Mouse (Mus musculus) E14TG2a.4 (cell line): Measurements from ENCODE around the gene Clhc1.

Experiments used
- H3K27me3 ChIP-seq: 2 replicates; pipeline ENCODE4 v1.6.1; 2014; ENCODE audit warnings: low read length, control low read depth; ENCODE audit not compliant: insufficient read depth
- H3K36me3 ChIP-seq: 2 replicates; pipeline ENCODE4 v1.6.1; 2014; ENCODE audit warnings: low read length, control low read depth; ENCODE audit not compliant: insufficient read depth
- H3K4me1 ChIP-seq: replicated peaks from 2 replicates; pipeline ENCODE4 v1.6.1; 2014; ENCODE audit warnings: low read depth, low read length, control low read depth
- H3K4me3 ChIP-seq: replicated peaks from 2 replicates; pipeline ENCODE4 v1.5.1; 2014; ENCODE audit warnings: mild to moderate bottlenecking, low read length
- H3K9me3 ChIP-seq: 2 replicates; pipeline ENCODE4 v1.6.1; 2014; ENCODE audit warnings: low read length, control low read depth
- CTCF ChIP-seq: conservative IDR thresholded peaks from 2 replicates; pipeline ENCODE4 v1.5.1; 2014; ENCODE audit warnings: low read length
- NANOG ChIP-seq: IDR thresholded peaks from 2 replicates; pipeline ENCODE4 v1.6.1; 2014; ENCODE audit warnings: borderline replicate concordance, low read length, mixed read lengths
- POU5F1 ChIP-seq: IDR thresholded peaks from 2 replicates; pipeline ENCODE4 v1.6.1; 2014; ENCODE audit warnings: low read length, borderline replicate concordance

Clhc1 gene

DNA sequence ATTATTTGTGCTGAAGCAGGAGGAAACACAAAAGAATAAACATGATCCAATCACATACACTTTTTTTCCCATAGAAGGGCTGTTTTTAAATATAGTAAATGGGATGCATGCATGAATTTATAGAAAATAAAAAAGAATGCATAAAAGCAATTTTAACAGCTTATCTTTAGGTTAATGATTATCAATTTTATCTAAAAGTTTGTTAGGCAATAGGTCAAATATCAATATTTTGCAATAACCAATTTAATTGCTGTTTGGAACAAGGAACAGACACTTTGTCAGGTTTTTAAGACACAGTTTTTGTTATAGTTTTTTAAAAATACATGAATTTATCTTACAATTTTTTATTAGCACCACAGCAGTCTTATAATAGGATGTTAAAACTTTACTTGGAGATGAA lies 51.2 kb downstream of the Clhc1 start:
- TF ChIP-seq NANOG (no peak), POU5F1 (no peak), CTCF (no peak)
- Histone ChIP-seq H3K9me3 (peaks cover 18% of the 10 kb centered on the region), H3K4me1 (peaks cover 42% of the 10 kb centered on the region), H3K4me3 (no peak overlapping the region), H3K36me3 (no peaks in the 10 kb centered on the region), H3K27me3 (no peaks in the 10 kb centered on the region)

DNA sequence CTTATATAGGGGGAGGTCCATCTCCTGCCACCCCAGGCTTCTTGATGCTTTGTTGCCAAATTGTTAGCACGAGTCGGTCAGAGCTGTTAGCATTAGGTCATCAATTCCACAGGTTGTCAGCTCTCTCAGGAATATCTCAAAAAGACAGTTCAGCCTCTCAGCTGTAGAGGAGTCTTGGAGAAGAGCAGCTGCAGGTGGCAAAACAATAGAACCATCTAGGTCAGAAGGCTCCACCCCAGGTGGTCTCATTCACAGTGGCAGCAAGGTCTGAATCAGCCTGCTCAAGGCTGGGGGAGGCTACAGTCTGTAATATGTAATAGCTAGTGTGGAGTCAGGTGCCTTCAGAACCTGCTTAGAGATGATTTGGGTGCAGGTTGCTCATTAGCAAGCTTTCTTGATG lies 55.8 kb downstream of the Clhc1 start:
- peaks cover 30% of the 10 kb centered on the region for H3K4me1 ChIP-seq
- TF ChIP-seq NANOG, result peak; percentile 66; the same call in 1 of the 2 replicates
- TF ChIP-seq POU5F1, result no peak
- TF ChIP-seq CTCF, result no peak
- H3K9me3 ChIP-seq, result no peaks in the 10 kb centered on the region
- H3K4me3 ChIP-seq, result no peak overlapping the region; the same call in 1 of the 2 replicates
- no peaks in the 10 kb centered on the region for H3K36me3 ChIP-seq
- no peaks in the 10 kb centered on the region for H3K27me3 ChIP-seq

DNA sequence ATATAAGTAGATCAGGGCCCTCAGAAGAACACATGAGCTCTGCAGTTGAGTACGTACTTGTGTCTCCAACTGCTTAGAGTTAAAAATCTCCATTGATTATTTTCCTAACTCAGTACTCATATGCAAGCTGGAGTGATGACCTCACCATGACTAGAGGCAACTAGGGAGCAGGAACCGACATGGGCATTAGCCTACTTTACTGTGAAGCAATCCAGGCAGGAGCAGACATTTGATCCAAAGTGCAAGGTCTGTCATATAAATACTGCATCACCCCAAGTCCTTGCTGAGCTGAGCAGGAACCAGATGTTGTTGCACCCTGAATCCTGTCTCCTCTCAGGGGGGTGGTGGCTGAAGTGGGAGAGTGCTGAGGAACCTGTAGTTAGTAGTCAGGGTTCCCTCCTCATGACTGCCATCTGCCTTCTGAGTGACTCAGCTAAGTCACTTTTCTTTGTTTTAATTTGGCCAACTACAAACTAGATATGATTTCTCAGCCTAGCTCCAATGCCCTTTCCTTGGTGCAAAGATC lies 59.8 kb downstream of the Clhc1 start:
- no peaks in the 10 kb centered on the region for H3K27me3 ChIP-seq
- TF ChIP-seq NANOG, result no peak
- no peak for TF ChIP-seq CTCF
- no peak for TF ChIP-seq POU5F1
- H3K36me3 ChIP-seq, result no peaks in the 10 kb centered on the region
- peaks cover 37% of the 10 kb centered on the region for H3K4me1 ChIP-seq
- no peak overlapping the region for H3K4me3 ChIP-seq
- H3K9me3 ChIP-seq, result no peaks in the 10 kb centered on the region

DNA sequence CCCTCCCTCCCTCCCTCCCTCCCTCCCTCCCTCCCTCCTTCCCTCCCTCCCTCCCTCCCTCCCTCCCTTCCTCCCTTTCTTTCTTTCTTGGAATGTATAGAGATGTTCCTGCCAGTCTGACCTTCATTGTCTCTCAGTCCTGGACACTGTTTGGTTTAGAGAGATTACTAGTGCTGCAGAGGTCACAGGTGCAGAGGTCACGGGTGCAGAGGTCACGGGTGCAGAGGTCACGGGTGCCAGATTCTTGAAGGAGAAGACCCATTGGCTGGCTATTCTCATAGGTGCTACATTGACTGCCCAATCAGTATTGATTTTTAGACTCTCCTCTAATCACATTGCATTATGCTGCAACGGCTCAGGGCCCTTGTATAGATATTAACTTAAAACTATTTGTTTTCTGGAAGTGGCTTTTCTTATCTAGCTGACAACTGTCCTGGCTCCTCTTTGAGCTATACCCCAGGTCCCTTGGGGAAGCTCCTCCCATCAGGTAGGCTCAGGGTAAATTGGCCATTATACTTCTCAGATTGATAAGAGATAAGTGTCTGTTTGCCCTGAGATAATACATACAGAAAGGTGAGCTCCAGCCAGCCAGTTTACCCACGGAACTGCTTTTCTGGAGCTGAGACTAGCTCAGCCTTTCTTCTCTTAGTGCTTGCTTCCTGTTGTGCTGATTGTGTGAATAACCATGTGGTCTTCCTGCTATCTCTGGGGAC lies 62.2 kb downstream of the Clhc1 start:
- TF ChIP-seq CTCF, result no peak
- TF ChIP-seq NANOG, result no peak
- no peak for TF ChIP-seq POU5F1
- no peak overlapping the region for H3K4me3 ChIP-seq
- peaks cover 17% of the 10 kb centered on the region for H3K4me1 ChIP-seq
- H3K36me3 ChIP-seq, result no peaks in the 10 kb centered on the region
- H3K9me3 ChIP-seq, result no peaks in the 10 kb centered on the region
- H3K27me3 ChIP-seq, result 0 out of 2 replicates have a peak, but pooled peaks cover 5% of the 10 kb centered on the region

DNA sequence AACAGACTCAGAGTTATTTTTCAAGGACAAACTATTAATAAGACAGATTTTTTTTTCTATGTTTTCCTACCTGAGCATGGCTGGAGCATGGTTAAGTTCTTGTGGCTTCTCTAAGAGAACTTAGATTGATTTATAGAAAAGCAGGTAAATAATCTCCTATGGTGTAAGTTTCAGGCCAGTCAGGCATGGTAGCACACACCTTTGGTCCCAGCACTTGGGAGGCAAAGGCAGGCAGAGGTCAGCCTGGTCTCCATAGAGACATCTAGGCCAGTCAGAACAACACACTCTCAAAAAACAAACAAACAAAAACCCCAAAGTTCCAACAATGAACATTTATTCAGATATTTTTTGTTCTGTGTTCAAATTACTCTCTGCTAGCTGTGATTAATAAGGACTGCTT lies 64.3 kb downstream of the Clhc1 start:
- H3K36me3 ChIP-seq, result no peaks in the 10 kb centered on the region
- no peak overlapping the region for H3K4me3 ChIP-seq
- H3K9me3 ChIP-seq, result no peaks in the 10 kb centered on the region
- peaks cover 8% of the 10 kb centered on the region; the same call in 1 of the 2 replicates for H3K27me3 ChIP-seq
- peaks cover 8% of the 10 kb centered on the region for H3K4me1 ChIP-seq
- no peak for TF ChIP-seq CTCF
- TF ChIP-seq POU5F1, result no peak
- TF ChIP-seq NANOG, result no peak

DNA sequence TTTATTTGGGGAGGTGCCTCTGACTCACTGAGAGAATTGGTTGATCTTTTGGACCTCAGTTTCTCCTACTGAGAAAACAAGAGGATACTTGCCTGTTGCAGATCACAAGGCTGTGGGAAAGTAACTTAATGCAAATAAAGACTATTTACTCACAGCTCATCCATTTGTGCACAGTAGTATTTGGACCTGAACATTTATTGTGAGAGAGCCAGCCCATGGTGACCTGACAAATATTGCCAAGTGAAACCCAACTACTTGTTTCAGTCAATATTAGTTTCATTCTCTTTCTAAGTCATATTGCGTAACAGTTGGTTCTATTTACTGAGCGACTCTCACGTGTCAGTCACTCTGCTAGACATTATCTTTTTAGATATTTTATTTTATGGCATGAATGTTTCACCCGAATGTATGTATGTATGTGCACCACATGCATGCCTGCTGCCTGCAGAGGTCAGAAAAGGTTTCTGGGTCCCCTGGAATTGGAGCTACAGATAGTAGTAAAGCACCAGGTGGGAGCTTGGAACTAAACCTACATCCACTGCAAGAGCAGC lies 65.5 kb downstream of the Clhc1 start:
- peaks cover 8% of the 10 kb centered on the region; the same call in 1 of the 2 replicates for H3K27me3 ChIP-seq
- H3K36me3 ChIP-seq, result no peaks in the 10 kb centered on the region
- no peak overlapping the region for H3K4me3 ChIP-seq
- TF ChIP-seq NANOG, result no peak
- no peak for TF ChIP-seq POU5F1
- no peak for TF ChIP-seq CTCF
- H3K9me3 ChIP-seq, result no peaks in the 10 kb centered on the region
- H3K4me1 ChIP-seq, result peaks cover 7% of the 10 kb centered on the region

DNA sequence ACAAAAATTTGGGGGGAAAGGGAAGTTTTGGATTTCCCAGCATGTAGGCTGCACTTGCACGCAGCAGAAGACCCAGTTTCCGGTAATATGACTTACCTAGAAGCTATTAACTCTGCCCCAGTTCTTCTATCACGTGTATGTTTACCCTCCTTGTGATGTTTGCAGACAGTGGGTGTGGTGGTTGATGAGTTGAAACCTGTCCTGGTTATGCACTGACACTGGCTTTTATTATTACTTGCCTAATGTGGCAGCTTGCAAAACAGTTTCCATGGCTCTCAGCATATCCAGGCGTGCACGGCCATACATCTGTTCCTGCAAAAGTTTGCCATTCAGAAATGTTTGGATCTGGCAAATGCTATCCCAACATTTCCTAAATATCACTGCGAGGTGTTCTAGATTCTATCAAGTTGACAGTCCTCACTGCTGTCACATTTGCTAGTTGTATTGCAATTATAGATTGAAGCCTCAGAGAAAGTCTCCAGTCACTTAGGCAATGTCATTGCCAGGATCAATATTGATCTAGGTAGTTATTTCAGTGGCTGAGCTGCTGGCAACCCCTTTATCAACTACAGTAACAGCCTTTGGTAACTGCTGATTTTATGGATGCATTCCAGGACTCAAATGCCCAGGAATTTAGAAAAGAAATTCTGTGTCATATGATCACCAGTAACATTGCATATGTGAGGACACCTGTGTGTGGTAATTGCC lies 66.6 kb downstream of the Clhc1 start:
- Histone ChIP-seq H3K36me3 (no peaks in the 10 kb centered on the region), H3K9me3 (no peaks in the 10 kb centered on the region), H3K27me3 (peaks cover 8% of the 10 kb centered on the region; the same call in 1 of the 2 replicates), H3K4me3 (no peak overlapping the region), H3K4me1 (peaks cover 7% of the 10 kb centered on the region)
- TF ChIP-seq NANOG (no peak), CTCF (no peak), POU5F1 (no peak)
